Mouse (Mus musculus) thymus, adult 18-20 months (tissue): Measurements from ENCODE around the gene Flnc.

ENCODE experiments used
- DNase-seq, 2 experiments: peaks; one replicate each; pipeline ENCODE4 v3.0.0; 2022; ENCODE audit warnings: mixed read lengths in 2 of 2

Flnc gene

GRCm38 (mm10) chr6:29494101-29494500, 61.0 kb downstream of the Flnc start:
- DNase-seq: no peak

- DNase-seq: no peak
Measured at GRCm38 (mm10) chr6:29496270-29496669, 63.2 kb downstream of the Flnc start.

GRCm38 (mm10) chr6:29497791-29498190, 64.7 kb downstream of the Flnc start:
- no peak for DNase-seq

- DNase-seq: no peak
Measured at GRCm38 (mm10) chr6:29500177-29500576, 67.1 kb downstream of the Flnc start.

DNA sequence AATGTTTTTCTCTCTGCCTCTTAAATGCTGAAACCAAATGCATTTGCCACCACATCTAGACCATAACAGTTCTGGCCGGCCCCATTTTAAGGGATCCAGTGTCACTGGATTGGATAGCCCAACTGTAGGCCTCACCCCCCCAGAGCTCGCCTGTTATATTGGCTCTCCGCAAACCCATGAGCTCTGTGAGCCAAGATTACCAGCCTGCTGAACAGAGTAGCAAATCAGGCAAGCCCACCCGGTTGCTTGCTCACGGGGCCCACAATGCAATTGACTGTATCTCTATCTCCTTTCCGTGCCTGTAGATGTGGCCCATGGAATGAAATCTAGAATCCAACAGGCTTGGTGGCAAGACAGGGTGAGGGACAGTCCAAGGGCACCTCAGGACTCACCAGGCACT, 67.8 kb downstream of the Flnc start:
- DNase-seq: no peak

- no peak for DNase-seq
Measured at GRCm38 (mm10) chr6:29501599-29501998, 68.5 kb downstream of the Flnc start.

GRCm38 (mm10) chr6:29505493-29505892, 72.4 kb downstream of the Flnc start:
- DNase-seq: no peak

- no peak for DNase-seq
Measured at GRCm38 (mm10) chr6:29506834-29507233, 73.8 kb downstream of the Flnc start.

GRCm38 (mm10) chr6:29507447-29508309, 74.6 kb downstream of the Flnc start, which contains the start of gene Kcp:
Gene Kcp, minus strand, starts transcription at chr6:29507952.
- no peak for DNase-seq

DNA sequence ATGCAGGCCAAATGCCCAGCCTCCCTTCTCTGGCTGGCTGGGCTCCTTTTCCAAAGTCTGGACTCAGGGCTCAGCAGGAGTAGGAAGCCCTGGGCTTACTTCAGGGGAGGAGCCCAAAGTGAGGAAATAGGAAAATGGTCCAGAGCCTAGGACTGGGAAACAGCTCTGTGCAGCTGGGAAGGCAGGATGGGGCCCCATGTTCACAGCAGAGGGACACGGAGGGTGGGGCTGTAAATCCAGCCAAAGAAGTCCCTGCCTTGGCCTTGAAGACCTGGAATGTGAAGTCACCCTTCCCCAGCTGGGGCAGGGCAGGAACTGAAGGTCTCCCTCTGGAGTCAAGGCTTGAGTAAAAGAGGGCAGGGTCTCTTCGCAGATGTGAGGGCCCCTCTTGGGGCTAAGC, 76.0 kb downstream of the Flnc start:
- no peak for DNase-seq
